Mouse (Mus musculus) intestine, embryonic 14.5 days (tissue): Measurements from ENCODE around the gene Rspry1. TPM values are rescaled to one million over a fixed set of nuclear protein-coding genes. Genes with fewer than 3 reads are reported as not detected.

ENCODE experiments used
- ATAC-seq: fragments of 200-750 bp; cut with Nextera tagmentation; replicated peaks from 2 replicates; pipeline ENCODE4 v1.8.0; 2017; ENCODE audit warnings: low read depth, moderate number of reproducible peaks, moderate TSS enrichment, moderate library complexity; ENCODE audit not compliant: low FRiP score, low TSS enrichment
- DNase-seq: peaks from one replicate; pipeline ENCODE4 v3.0.0-alpha.2; 2018; ENCODE audit warnings: low spot score
- H3K27ac ChIP-seq: fragments of 300-500 bp; sonication (generic); 2 replicates; pipeline ENCODE4 v1.5.1; 2014; ENCODE audit warnings: low read depth, mild to moderate bottlenecking, control low read depth
- H3K27me3 ChIP-seq: fragments of 300-500 bp; sonication (generic); replicated peaks from 2 replicates; pipeline ENCODE4 v1.6.1; 2014; ENCODE audit warnings: low read length, control low read depth; ENCODE audit not compliant: control insufficient read depth, insufficient read depth
- H3K36me3 ChIP-seq: fragments of 300-500 bp; sonication (generic); 2 replicates; pipeline ENCODE4 v1.6.1; 2014; ENCODE audit warnings: low read length, control low read depth; ENCODE audit not compliant: control insufficient read depth, insufficient read depth
- H3K4me1 ChIP-seq: fragments of 300-500 bp; sonication (generic); replicated peaks from 2 replicates; pipeline ENCODE4 v1.6.1; 2014; ENCODE audit warnings: low read length, control low read depth, mixed read lengths; ENCODE audit not compliant: control insufficient read depth, insufficient read depth
- H3K4me2 ChIP-seq: fragments of 300-500 bp; sonication (generic); 2 replicates; pipeline ENCODE4 v1.6.1; 2014; ENCODE audit warnings: low read length
- H3K4me3 ChIP-seq: fragments of 300-500 bp; sonication (generic); 2 replicates; pipeline ENCODE4 v1.5.1; 2014; ENCODE audit warnings: low read depth, low read length, control low read depth, mixed read lengths
- H3K9ac ChIP-seq: fragments of 300-500 bp; sonication (generic); 2 replicates; pipeline ENCODE4 v1.6.1; 2014; ENCODE audit warnings: mild to moderate bottlenecking, low read length
- H3K9me3 ChIP-seq: fragments of 300-500 bp; sonication (generic); 2 replicates; pipeline ENCODE4 v1.6.1; 2016; ENCODE audit warnings: low read length, control low read depth; ENCODE audit not compliant: control insufficient read depth
- WGBS: fragments of 180-500 bp; shearing (Covaris S2); extraction: QIAGEN DNeasy Blood & Tissue Kit; methylation state at CpG from one replicate; pipeline ENCODE4 v1.1.7; 2014; 5-methylcytosine and 5-hydroxymethylcytosine counted together
- polyA plus RNA-seq: library from polyadenylated mRNA; unstranded; fragments of >200 nt; fragmentation: Nextera tagmentation; extraction: Ambion mirVana; gene quantifications from 2 replicates; pipeline ENCODE4 v1.2.1, GENCODE M21; 2014

Rspry1 gene
- polyA plus RNA-seq, 1 experiment from 2014 or later: 27.9 TPM

DNA sequence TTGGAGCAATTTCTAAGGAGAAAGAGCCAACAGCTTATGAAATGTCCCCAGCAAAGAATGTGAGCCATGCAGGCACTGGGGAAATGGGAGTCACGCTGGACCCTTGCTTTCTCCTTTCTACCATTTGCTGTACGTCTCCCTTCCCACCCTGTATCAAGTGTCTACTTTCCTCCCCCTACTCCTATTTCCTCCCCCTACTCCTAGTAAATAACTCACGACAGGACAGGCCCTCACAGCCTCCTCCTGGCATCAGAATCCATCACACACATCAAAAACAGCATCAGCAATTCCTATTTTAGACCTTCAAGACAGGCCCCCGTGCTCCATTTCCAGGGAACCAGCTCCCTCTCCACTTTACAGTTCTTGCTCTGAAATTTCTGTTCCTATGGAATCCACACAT lies 10.0 kb upstream of the Rspry1 start:
- Histone ChIP-seq H3K4me3 (no peak overlapping the region), H3K4me1 (no peaks in the 10 kb centered on the region), H3K36me3 (peaks cover 27% of the 10 kb centered on the region), H3K4me2 (no peak overlapping the region), H3K27ac (no peak overlapping the region), H3K27me3 (no peaks in the 10 kb centered on the region), H3K9me3 (no peaks in the 10 kb centered on the region), H3K9ac (no peak overlapping the region)
- ATAC-seq (no peak), DNase-seq (no peak)
- WGBS: 80% methylated on average over 4 of the region's 4 CpGs

DNA sequence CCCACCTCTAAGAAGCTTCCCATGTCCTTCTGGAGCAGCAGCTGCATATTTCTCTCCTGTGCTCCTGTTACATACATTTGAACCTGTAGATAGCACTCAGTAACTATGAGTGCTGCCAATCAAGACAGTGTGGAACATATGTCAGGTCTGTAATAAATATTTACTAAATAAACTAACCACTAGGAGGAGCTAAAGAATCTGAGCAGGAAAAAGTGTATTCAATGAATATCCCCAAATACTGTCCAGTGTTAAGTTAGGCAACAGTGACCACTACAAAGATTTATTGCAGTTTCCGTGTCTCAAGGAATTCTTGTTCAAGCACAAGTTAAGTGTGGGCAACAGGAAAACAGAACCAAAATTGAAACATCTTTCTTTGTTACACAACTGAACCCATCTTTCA lies 7.5 kb upstream of the Rspry1 start:
- Histone ChIP-seq H3K27ac (no peak overlapping the region), H3K4me1 (no peaks in the 10 kb centered on the region), H3K36me3 (peaks cover 2% of the 10 kb centered on the region; the same call in 1 of the 2 replicates), H3K4me3 (no peak overlapping the region), H3K9ac (no peak overlapping the region), H3K9me3 (no peaks in the 10 kb centered on the region), H3K4me2 (no peak overlapping the region), H3K27me3 (no peaks in the 10 kb centered on the region)
- 60% methylated on average over 1 of the region's 1 CpGs for WGBS
- ATAC-seq (no peak), DNase-seq (no peak)

DNA sequence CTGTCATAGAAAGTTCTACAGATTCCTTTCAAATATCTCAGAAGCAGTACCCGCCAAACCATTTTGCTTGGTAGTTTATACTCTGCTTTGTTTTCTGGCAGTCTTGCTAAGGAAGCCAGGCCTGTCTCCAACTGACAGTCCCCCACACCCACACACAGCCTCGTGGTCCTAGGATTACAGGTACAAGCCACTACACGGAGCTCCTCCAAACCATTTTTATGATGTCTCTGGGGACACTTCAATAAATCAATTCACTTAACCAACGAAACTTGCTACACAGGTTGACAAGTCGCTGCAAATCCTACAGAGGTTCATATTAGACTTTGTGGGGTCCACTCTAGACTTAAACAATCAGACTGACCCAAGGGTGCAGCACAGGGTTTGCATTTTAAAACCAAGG lies 1.3 kb upstream of the Rspry1 start:
- H3K27me3 ChIP-seq: no peaks in the 10 kb centered on the region
- no peaks in the 10 kb centered on the region for H3K9me3 ChIP-seq
- no peak overlapping the region for H3K27ac ChIP-seq
- DNase-seq (no peak), ATAC-seq (no peak)
- H3K36me3 ChIP-seq: no peaks in the 10 kb centered on the region
- peak overlapping the region; percentile 74 for H3K4me2 ChIP-seq
- H3K9ac ChIP-seq: peak overlapping the region; percentile 76
- H3K4me3 ChIP-seq: peak overlapping the region; percentile 66
- WGBS: 16% methylated on average over 5 of the region's 5 CpGs
- peaks cover 19% of the 10 kb centered on the region for H3K4me1 ChIP-seq

DNA sequence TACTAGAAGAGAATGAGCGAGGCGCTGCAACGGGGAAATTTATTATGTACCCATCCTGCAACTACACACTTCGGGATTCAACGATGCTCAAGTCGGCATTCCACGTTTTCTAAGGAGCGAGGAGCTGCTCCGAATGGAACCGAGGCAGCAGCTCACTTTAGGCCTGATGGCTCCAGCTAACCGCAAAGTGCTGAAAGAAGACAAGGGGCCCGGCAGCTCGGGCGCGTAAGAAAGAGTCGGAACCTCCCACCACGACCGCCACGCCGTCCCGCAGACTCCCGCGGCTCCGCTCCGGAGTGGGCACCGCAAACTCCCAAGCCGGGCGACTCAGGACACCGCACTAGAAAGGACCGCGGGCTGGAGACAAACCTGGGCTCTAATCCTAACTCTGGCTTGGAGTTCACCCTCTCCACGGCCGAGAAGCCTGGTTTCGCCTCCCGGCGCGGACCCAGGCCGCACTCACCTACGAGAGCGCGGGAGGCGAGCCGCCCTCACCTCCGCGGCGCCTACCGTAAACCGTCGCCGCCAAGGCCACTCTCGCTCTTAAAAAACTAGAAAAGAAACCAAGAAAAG lies 617 bp upstream of the Rspry1 start:
- Histone ChIP-seq H3K36me3 (no peaks in the 10 kb centered on the region), H3K9me3 (no peaks in the 10 kb centered on the region), H3K27me3 (no peaks in the 10 kb centered on the region), H3K4me3 (peak overlapping the region; percentile 66), H3K4me1 (peaks cover 19% of the 10 kb centered on the region), H3K27ac (peak overlapping the region; percentile 87), H3K9ac (peak overlapping the region; percentile 76), H3K4me2 (peak overlapping the region; percentile 74)
- ATAC-seq (peak; percentile 28; the same call in 1 of the 2 replicates), DNase-seq (peak; percentile 83)
- WGBS: under 1% methylated on average over 51 of the region's 51 CpGs

DNA sequence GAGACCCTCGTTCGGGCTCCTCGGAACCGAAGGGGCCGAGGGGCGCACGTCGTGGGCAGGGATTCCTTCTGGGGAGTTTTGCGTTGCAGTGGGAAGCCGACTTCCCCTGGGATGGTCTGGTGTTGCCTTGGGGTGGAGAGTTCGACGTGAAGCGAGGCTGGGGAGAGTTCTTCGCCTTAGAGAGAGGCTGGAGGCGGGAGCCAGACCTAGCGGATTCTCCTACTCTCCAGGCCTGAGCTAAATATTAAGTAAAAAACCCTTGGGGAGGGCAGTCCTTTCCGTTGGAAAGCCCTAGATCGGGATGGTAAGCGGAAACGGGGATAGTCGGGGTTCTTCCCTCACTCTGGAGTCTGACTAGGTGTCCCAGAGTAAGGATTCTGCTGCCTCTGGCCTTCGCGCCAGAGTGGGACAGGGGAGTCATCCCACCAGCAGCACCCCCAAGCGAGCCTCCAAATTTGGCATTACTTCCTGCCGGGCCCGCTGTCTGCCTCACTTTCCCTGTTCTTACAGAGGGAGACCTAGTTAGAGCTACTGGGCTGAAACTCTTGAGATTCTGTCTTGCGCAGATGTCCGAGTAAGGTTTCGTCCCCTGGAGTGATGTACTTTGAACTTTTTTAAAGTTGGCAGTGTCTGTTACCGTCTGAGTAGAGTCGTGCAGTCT lies 864 bp downstream of the Rspry1 start:
- Histone ChIP-seq H3K9ac (peak overlapping the region; percentile 89), H3K4me1 (peaks cover 19% of the 10 kb centered on the region), H3K27ac (peak overlapping the region; percentile 87), H3K4me3 (peak overlapping the region; percentile 66), H3K27me3 (no peaks in the 10 kb centered on the region), H3K36me3 (no peaks in the 10 kb centered on the region), H3K4me2 (peak overlapping the region; percentile 80), H3K9me3 (no peaks in the 10 kb centered on the region)
- peak; percentile 66 for DNase-seq
- no peak for ATAC-seq
- under 1% methylated on average over 31 of the region's 31 CpGs for WGBS

DNA sequence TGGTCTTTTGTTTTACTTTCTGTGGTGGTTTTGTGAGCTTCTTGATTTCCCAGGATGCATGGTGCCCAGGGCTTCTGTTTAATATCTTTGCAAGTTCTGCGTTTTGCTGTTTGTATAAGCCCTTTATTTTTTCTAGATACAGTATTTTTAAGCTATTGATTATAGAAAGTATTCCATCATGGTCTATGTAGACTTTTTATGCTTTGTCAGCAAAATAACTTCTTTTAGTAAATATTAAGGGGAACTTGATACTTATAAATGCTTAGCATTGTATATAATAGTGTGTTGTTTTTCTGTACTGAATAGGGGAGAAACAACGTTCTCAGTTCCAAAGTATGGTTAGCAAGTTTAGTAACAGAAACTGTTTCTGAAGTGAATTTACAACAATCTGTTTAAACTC lies 2.3 kb downstream of the Rspry1 start:
- no peaks in the 10 kb centered on the region for H3K9me3 ChIP-seq
- no peak overlapping the region for H3K4me2 ChIP-seq
- H3K9ac ChIP-seq: no peak overlapping the region
- WGBS: 77% methylated on average over 2 of the region's 2 CpGs
- DNase-seq (no peak), ATAC-seq (no peak)
- H3K4me3 ChIP-seq: no peak overlapping the region
- H3K4me1 ChIP-seq: peaks cover 19% of the 10 kb centered on the region
- no peak overlapping the region for H3K27ac ChIP-seq
- H3K36me3 ChIP-seq: no peaks in the 10 kb centered on the region
- no peaks in the 10 kb centered on the region for H3K27me3 ChIP-seq

DNA sequence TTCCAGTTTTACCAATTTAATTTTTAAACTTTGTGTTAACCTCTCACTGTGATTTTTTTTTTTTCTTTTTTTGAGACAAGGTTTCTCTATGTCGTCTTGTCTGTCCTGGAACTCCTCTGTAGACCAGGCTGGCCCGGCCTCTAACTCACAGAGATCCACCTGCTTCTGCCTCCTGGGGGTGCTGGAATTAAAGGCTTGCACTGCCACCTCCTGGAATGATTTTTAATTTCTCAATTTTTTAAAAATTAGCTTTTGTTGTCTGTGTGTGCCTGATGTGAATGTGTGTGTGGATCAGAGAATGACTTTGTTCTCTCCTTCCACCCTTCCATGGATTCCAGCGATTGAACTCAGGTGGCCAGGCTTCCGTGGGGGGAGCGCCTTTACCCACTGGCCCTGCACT lies 5.3 kb downstream of the Rspry1 start:
- no peak overlapping the region for H3K27ac ChIP-seq
- 95% methylated on average over 5 of the region's 5 CpGs for WGBS
- no peaks in the 10 kb centered on the region for H3K27me3 ChIP-seq
- H3K4me3 ChIP-seq: no peak overlapping the region
- H3K36me3 ChIP-seq: no peaks in the 10 kb centered on the region
- H3K9me3 ChIP-seq: no peaks in the 10 kb centered on the region
- DNase-seq: no peak
- H3K4me2 ChIP-seq: no peak overlapping the region
- ATAC-seq: no peak
- peaks cover 10% of the 10 kb centered on the region; the same call in 1 of the 2 replicates for H3K4me1 ChIP-seq
- H3K9ac ChIP-seq: no peak overlapping the region

DNA sequence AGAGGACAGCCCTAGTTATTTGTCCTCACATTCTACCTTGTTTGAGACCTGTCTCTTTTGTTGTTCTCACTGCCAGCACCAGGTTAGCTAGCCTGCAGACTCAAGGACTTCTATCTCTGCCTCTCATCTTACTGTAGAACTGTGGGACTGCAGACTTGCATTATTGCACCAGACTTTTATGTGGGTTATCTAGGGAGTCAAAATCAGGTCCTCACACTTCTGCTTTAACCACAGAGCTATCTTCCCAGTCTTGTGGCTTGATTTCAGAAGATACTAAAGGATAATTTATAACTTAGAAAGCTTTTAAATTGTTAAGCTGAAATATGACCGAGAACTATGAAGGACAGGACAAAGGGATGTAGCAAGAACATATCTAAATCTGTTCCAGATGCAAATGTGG lies 23.1 kb downstream of the Rspry1 start:
- Histone ChIP-seq H3K4me2 (no peak overlapping the region), H3K36me3 (peaks cover 30% of the 10 kb centered on the region), H3K27me3 (no peaks in the 10 kb centered on the region), H3K9ac (no peak overlapping the region), H3K4me3 (no peak overlapping the region), H3K9me3 (no peaks in the 10 kb centered on the region), H3K27ac (no peak overlapping the region), H3K4me1 (no peaks in the 10 kb centered on the region)
- no peak for DNase-seq
- ATAC-seq: no peak
- 100% methylated on average over 1 of the region's 1 CpGs for WGBS
